Mouse (Mus musculus) left cerebral cortex, adult 6 months (tissue): ENCODE results near the gene Olfr922. TPM values are rescaled to one million over a fixed set of nuclear protein-coding genes. Genes with fewer than 3 reads are reported as not detected.

Experiments
- long read RNA-seq, 2 experiments: library from polyadenylated mRNA; unstranded; transcript quantifications; one replicate each; pipeline ENCODE4 v2.0.0; 2019 to 2020
- polyA plus RNA-seq: library from polyadenylated mRNA; unstranded; fragments of <200 nt; fragmentation: Nextera tagmentation; gene quantifications from 2 replicates; pipeline ENCODE4 v1.2.3, GENCODE M21; 2021

The Olfr922 gene
- not detected in 2 replicates for polyA plus RNA-seq
- long read RNA-seq, experiment 1: 0 reads
- long read RNA-seq, experiment 2: 0 reads

GRCm38 (mm10) chr9:38814314-38814713, at the start of gene Olfr922:
TSS of gene Olfr922 (plus strand) at chr9:38814614.

GRCm38 (mm10) chr9:38772768-38773167, 41.6 kb upstream of the Olfr922 start, which contains the start of gene Olfr921:
TSS of gene Olfr921 (plus strand) at chr9:38773068.

DNA sequence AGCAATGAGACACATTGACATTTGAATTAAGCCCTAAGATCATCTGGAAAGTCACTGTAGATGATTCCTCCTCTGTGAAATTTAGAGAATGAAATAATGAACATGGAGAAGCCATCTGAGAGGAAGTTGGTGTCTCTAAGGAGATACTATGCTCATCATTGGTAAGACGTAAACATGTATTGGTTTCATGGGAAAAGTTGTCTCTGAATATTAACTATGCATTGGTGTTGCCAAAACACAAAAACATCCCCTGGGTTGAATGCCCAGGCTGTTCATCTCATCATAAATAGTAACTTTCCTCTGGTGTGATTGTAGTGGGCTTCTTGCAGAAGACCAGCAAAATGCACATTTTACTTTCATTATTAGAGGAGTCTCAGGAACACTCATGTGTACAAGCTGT, 11.8 kb downstream of the Olfr922 start, which contains the start of gene Olfr923:
Gene Olfr923 (plus strand): TSS at position 301 of the 400 bp plus-strand sequence.

DNA sequence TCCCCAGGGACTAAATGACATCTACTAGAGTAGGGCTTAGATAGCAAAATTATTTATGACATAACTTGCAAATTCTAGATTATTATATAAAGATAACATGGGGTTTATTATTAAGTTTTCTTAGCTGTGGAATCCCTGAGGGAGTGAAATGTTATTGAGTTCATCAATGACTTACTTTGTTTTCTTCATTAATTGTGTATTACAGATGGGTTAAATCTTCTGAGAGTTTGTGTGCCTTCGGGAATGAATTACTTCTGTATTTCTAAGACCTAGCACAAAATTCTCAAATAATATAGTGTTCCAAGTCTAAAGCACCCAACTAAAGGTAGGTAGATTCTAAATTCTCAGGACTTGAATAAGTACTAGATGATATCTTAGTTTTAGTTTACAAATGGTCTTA, 29.7 kb downstream of the Olfr922 start, which contains the start of gene Olfr924:
Gene Olfr924 (plus strand): TSS at position 301 of the 400 bp plus-strand sequence.

GRCm38 (mm10) chr9:38854760-38855159, 40.3 kb downstream of the Olfr922 start, which contains the start of gene Olfr26:
TSS of gene Olfr26 (plus strand) at chr9:38855060.

Other genes starting within 250 kb of the Olfr922 start
- not detected in 2 replicates for gene Olfr912, start 234.4 kb upstream of the Olfr922 start, polyA plus RNA-seq
- gene Olfr913, start 221.9 kb upstream of the Olfr922 start, polyA plus RNA-seq: not detected in 2 replicates
- not detected in 2 replicates for gene Olfr914, start 209.5 kb upstream of the Olfr922 start, polyA plus RNA-seq
- not detected in 2 replicates for gene Olfr916, start 154.7 kb upstream of the Olfr922 start, polyA plus RNA-seq
- gene Olfr917, start 148.8 kb upstream of the Olfr922 start, polyA plus RNA-seq: not detected in 2 replicates
- gene Olfr918, start 140.0 kb upstream of the Olfr922 start, polyA plus RNA-seq: not detected in 2 replicates
- gene Olfr919, start 110.9 kb upstream of the Olfr922 start, polyA plus RNA-seq: not detected in 2 replicates
- 4.6 and 5.1 TPM in 2 replicates for gene Vwa5a, start 96.3 kb upstream of the Olfr922 start, polyA plus RNA-seq
- not detected in 2 replicates for gene Olfr920, start 62.3 kb upstream of the Olfr922 start, polyA plus RNA-seq
- not detected in 2 replicates for gene Olfr921, start 41.5 kb upstream of the Olfr922 start, polyA plus RNA-seq
- gene Olfr923, start 11.9 kb downstream of the Olfr922 start, polyA plus RNA-seq: not detected in 2 replicates
- not detected in 2 replicates for gene Olfr924, start 29.8 kb downstream of the Olfr922 start, polyA plus RNA-seq
- not detected in 2 replicates for gene Olfr26, start 40.4 kb downstream of the Olfr922 start, polyA plus RNA-seq
- not detected in 2 replicates for gene Olfr926, start 62.5 kb downstream of the Olfr922 start, polyA plus RNA-seq
- gene Olfr930, start 115.2 kb downstream of the Olfr922 start, polyA plus RNA-seq: not detected in 2 replicates
- gene Olfr933, start 157.7 kb downstream of the Olfr922 start, polyA plus RNA-seq: not detected in 2 replicates
- not detected in 2 replicates for gene Olfr934, start 173.7 kb downstream of the Olfr922 start, polyA plus RNA-seq
- not detected in 2 replicates for gene Olfr935, start 185.1 kb downstream of the Olfr922 start, polyA plus RNA-seq
- gene Olfr146, start 208.8 kb downstream of the Olfr922 start, polyA plus RNA-seq: not detected in 2 replicates